Mouse (Mus musculus) bone marrow macrophage, adult 2 months (primary cell): ENCODE data around the gene Ubap2. TPM values are rescaled to one million over a fixed set of nuclear protein-coding genes. Genes with fewer than 3 reads are reported as not detected.

Source experiments
- H3K27ac ChIP-seq: 2 replicates; pipeline ENCODE4 v1.5.1; 2012; ENCODE audit warnings: low read depth, low read length; ENCODE audit not compliant: insufficient read depth
- H3K4me1 ChIP-seq: 2 replicates; pipeline ENCODE4 v1.6.1; 2012; ENCODE audit warnings: low read length; ENCODE audit not compliant: control insufficient read depth, insufficient read depth
- H3K4me3 ChIP-seq: 2 replicates; pipeline ENCODE4 v1.5.1; 2012; ENCODE audit warnings: mild to moderate bottlenecking, low read length, moderate library complexity; ENCODE audit not compliant: insufficient read depth
- CTCF ChIP-seq: IDR thresholded peaks from 2 replicates; pipeline ENCODE4 v1.5.1; 2012; ENCODE audit warnings: low read depth, mild to moderate bottlenecking, low read length, moderate library complexity
- POLR2A ChIP-seq: IDR thresholded peaks from 2 replicates; pipeline ENCODE4 v1.6.1; 2012; ENCODE audit warnings: mild to moderate bottlenecking, low read depth, low read length, borderline replicate concordance
- polyA plus RNA-seq: library from polyadenylated mRNA; stranded (reverse); fragments of >200 nt; gene quantifications from 2 replicates; pipeline ENCODE4 v1.2.4, GENCODE M21; 2012; ENCODE audit not compliant: missing spikeins, insufficient read depth, insufficient read length

The Ubap2 gene
- polyA plus RNA-seq, 1 experiment = 37.2 TPM

DNA sequence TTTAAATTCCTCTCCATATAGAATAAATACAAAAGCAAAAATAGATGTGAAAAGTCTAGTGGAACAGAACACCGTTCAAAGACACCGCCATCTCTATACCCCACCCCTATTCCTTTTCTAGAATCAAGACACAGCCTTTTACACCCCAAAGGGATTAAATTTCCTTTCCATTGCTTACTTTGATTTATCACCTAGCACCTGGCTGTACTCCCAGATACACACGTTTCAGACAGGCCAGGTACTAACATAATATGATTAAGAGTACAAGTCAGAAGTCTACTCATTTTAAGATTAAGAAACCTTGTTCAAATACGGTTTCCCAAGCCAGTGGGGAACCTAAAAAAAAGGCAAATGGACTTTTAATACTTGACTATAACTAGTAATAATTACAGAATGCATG is 8.6 kb downstream of the Ubap2 start:
- no peak for TF ChIP-seq POLR2A
- TF ChIP-seq CTCF = no peak
- H3K4me1 ChIP-seq = peaks cover 3% of the 10 kb centered on the region; the same call in 1 of the 2 replicates
- H3K27ac ChIP-seq = no peak overlapping the region
- H3K4me3 ChIP-seq = no peak overlapping the region

DNA sequence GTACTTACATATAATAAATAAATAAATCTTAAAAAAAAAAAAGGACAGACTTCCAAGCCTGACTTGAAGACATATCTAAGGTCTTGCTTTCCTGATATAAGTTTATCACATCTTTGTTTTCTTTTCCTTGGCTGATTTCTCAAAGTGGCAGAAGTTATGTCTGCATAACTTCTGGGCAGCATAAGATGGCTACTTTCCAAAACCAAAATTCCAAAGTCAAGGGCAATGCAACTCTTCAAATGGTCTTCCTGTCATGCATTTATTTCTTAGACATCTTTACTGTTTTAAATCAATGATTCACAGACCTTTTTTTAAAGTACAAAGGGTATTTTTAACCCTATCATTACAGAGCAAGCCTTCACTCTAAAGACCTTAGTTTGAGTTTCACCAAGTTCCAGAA is 14.3 kb downstream of the Ubap2 start:
- Histone ChIP-seq H3K4me1 (peaks cover 4% of the 10 kb centered on the region), H3K27ac (no peak overlapping the region), H3K4me3 (no peak overlapping the region)
- TF ChIP-seq CTCF = no peak

DNA sequence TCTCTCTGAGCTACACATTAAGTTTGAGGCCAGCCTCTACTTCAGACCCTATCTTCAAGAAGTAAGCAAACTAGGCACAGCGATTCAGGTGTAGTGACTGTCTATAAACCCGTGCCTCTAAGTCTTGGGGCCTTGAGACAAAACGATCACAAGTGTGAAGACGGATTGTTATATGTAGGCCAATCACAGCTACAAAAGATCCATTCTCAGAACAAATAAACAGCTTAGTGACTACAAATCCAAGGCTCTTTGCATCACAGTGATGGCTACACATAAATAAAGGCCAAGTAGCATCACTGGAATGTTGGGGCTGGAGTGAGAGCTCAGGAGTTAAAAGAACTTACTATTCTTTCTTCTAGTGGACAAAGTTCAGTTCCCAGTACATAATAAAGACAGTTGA is 15.9 kb downstream of the Ubap2 start:
- H3K4me3 ChIP-seq = no peak overlapping the region
- TF ChIP-seq CTCF (no peak), POLR2A (no peak)

DNA sequence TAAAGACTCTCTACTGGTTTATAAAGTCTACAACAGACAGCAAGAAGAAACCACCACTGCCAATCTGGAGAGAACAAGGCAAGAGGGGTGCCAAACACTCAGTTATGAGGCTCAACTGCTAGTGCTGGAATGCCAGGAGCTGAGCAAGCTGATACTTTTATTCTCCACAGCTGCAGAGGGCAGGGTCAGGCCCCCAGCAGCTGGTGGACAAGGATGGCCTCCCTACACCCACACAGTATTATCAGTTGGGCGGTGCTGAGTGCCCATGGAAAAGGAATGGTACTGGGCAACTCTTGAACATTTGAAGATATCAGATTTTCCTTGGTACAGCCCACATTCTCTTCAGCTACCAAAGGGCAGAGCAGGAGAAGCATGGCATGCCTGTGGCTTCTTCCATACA is 17.2 kb downstream of the Ubap2 start:
- TF ChIP-seq CTCF (no peak), POLR2A (no peak)
- Histone ChIP-seq H3K4me1 (peaks cover 5% of the 10 kb centered on the region), H3K4me3 (no peak overlapping the region), H3K27ac (no peak overlapping the region)

More for the DNA sequence above, 15.9 kb downstream of the Ubap2 start:
- Histone ChIP-seq H3K27ac (no peak overlapping the region), H3K4me1 (peaks cover 5% of the 10 kb centered on the region)

GRCm38 (mm10) chr4:41255564-41256210 is 19.3 kb downstream of the Ubap2 start:
- peaks cover 5% of the 10 kb centered on the region for H3K4me1 ChIP-seq
- TF ChIP-seq POLR2A = no peak
- TF ChIP-seq CTCF = no peak

DNA sequence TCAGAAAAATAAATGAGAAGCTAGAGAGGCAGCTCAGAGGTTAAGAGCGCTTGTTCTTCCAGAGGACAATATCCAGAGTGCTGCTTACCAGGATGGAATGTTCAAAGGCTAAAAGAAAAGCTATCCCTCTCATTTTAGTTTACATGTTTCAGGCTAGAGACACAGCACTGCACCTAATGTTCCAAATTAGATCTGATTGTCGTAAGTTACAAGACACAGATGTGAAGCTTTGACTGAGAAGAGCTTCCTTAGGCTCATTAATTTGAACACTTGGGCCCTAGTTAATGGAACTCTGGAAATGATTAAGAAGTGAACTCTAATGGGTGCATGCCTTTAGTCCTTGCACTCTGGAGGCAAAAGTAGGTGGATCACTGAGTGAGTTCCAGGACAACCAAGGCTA is 21.2 kb downstream of the Ubap2 start:
- Histone ChIP-seq H3K4me3 (no peak overlapping the region), H3K27ac (no peak overlapping the region), H3K4me1 (peaks cover 6% of the 10 kb centered on the region)
- no peak for TF ChIP-seq CTCF
- TF ChIP-seq POLR2A = no peak

More at GRCm38 (mm10) chr4:41255564-41256210, 19.3 kb downstream of the Ubap2 start:
- H3K4me3 ChIP-seq = no peak overlapping the region
- H3K27ac ChIP-seq = no peak overlapping the region

DNA sequence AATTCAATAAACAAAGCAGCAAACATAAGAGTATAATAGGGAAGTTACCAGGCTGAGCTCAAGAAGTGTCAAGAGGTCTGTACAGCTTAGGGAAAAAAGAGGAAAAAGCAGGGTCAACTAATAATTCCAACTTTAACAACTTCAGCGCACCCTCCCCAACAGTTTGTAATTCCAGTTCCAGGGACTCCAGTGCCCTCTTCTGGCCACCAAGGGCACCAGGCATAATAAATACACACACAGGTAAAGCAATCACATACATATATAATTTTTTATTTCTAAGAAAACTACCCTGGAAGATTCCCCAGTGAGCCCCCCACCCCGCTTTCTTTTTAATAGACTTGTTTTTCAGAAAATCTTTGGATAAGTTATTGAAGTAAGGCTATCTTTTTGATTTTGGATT is 29.5 kb downstream of the Ubap2 start:
- Histone ChIP-seq H3K4me1 (peaks cover 5% of the 10 kb centered on the region), H3K27ac (no peak overlapping the region), H3K4me3 (no peak overlapping the region)
- TF ChIP-seq CTCF = no peak
- no peak for TF ChIP-seq POLR2A

GRCm38 (mm10) chr4:41240916-41241315 is 34.0 kb downstream of the Ubap2 start:
- TF ChIP-seq CTCF (no peak), POLR2A (no peak)
- no peak overlapping the region for H3K27ac ChIP-seq
- no peak overlapping the region for H3K4me3 ChIP-seq
- H3K4me1 ChIP-seq = no peaks in the 10 kb centered on the region

- H3K4me3 ChIP-seq = no peak overlapping the region
- H3K27ac ChIP-seq = no peak overlapping the region
- no peak for TF ChIP-seq CTCF
- TF ChIP-seq POLR2A = no peak
- no peaks in the 10 kb centered on the region for H3K4me1 ChIP-seq
Measured at GRCm38 (mm10) chr4:41235621-41236020, 39.3 kb downstream of the Ubap2 start.

DNA sequence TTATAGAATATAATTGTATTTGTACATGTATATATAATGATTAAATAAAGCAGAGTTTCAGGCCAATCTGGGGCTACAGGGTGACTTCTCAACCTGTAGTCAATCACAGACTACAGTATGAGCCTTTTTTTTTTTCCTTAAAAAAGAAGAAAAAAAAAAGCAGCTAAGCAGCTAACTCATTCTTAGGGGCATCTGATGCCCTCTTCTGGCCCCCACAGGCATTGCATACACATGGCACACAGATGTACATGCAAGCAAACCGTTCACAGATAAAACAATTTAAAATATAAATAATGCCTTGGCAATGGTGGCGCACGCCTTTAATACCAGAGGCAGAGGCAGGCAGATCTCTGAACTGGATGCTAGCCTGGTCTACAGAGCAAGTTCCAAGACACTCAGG is 48.6 kb downstream of the Ubap2 start:
- Histone ChIP-seq H3K4me3 (no peak overlapping the region), H3K27ac (no peak overlapping the region), H3K4me1 (no peaks in the 10 kb centered on the region)
- TF ChIP-seq CTCF = no peak
- TF ChIP-seq POLR2A = no peak
